Mouse (Mus musculus): ENCODE measurements at regions not wholly inside any gene's neighbourhood (a gene's known extent, or its start where the extent isn't known, plus 50 kb on each side); places are given as distances from the start of the nearest gene placed in this dataset.

DNA sequence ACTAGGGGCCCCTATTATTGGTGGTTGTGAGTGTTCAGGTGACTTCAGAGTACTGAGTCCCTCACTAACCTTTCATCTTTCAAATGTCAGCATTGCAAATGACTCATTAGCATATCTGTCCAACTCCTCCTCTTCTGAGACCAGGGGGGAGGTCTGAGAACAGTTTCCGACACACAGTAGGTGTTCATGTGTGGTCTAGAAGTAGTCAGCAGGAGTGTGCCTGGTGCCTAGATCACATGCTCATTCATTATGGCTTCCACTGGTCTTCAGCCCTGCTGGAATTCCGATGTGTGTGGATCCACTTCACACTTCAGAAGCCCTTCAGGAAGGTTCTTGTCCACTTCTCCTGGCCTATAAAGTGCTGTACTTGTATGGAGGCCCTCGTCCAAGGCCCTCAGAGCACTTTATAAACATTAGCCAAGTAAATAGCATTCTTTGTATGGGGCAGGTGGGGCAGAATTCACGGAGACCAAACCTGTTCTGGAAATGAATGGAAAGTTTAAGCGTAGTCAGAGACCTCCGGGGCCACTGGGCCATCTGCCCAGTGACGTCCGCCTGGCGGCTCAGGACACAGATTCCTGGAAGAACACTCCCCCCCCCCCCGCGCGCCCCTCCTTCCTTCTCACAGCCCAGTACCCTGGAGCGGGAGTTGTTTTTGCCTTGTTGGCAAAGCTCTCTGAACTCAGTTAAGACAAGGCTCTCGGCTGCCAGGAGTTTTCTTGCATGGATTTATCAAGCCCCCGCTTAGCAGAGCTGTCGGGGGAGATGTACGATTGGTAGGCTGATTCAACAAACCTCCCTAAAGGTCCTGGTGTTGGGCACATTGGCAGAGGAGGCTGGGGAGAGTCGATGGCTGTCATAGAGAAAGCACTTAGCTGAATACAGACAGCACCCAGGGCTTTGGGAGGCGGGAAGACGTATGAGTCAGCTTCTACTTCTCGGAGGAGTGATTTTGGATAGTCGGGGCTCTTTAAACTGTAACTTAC, 94.9 kb downstream of the 2410131K14Rik start:
- Histone ChIP-seq H3K4me3 (ENCODE audit: low read depth, low read length) (no peak overlapping the region), H3K4me1 (ENCODE audit: insufficient read depth) (0 out of 2 replicates have a peak, but pooled peaks cover 4% of the 10 kb centered on the region), H3K27ac (ENCODE audit: low read depth) (peak overlapping the region; percentile 75; the same call in 1 of the 2 replicates), H3K9me3 (ENCODE audit: low read depth, low read length) (no peaks in the 10 kb centered on the region), H3K4me2 (peak overlapping the region; percentile 13; the same call in 1 of the 2 replicates), H3K36me3 (ENCODE audit: insufficient read depth) (no peaks in the 10 kb centered on the region), H3K27me3 (ENCODE audit: insufficient read depth, low read length) (no peaks in the 10 kb centered on the region; the same call in 1 of the 2 replicates), H3K9ac (no peak overlapping the region)
- TF ChIP-seq CTCF (IDR thresholded peaks at IDR 0.05; ENCODE audit: low read depth) = no peak
- WGBS = 23% methylated on average over 22 of the region's 22 CpGs
- DNase-seq = peak; percentile 87
- peak; percentile 84 for ATAC-seq (ENCODE audit: insufficient read depth)

- H3K9me3 ChIP-seq (ENCODE audit: low read depth, low read length) = no peaks in the 10 kb centered on the region
- no peak for TF ChIP-seq CTCF (IDR thresholded peaks at IDR 0.05; ENCODE audit: low read depth)
- ATAC-seq (ENCODE audit: insufficient read depth) = no peak
- H3K4me3 ChIP-seq (ENCODE audit: low read depth, low read length) = no peak overlapping the region
- 0 out of 2 replicates have a peak, but pooled peaks cover 4% of the 10 kb centered on the region for H3K4me1 ChIP-seq (ENCODE audit: insufficient read depth)
- H3K27me3 ChIP-seq (ENCODE audit: insufficient read depth, low read length) = no peaks in the 10 kb centered on the region; the same call in 1 of the 2 replicates
- WGBS = 18% methylated on average over 19 of the region's 19 CpGs
- no peak for DNase-seq
- peak overlapping the region; percentile 16; the same call in 1 of the 2 replicates for H3K4me2 ChIP-seq
- no peak overlapping the region for H3K27ac ChIP-seq (ENCODE audit: low read depth)
- no peaks in the 10 kb centered on the region for H3K36me3 ChIP-seq (ENCODE audit: insufficient read depth)
- no peak overlapping the region for H3K9ac ChIP-seq
Observed at GRCm38 (mm10) chr5:118343444-118344320, 98.7 kb downstream of the 2410131K14Rik start.

- H3K4me3 ChIP-seq (ENCODE audit: low read depth, low read length) = no peak overlapping the region
- no peak for TF ChIP-seq CTCF (IDR thresholded peaks at IDR 0.05; ENCODE audit: low read depth)
- H3K4me1 ChIP-seq (ENCODE audit: insufficient read depth) = 0 out of 2 replicates have a peak, but pooled peaks cover 4% of the 10 kb centered on the region
- DNase-seq = no peak
- H3K36me3 ChIP-seq (ENCODE audit: insufficient read depth) = no peaks in the 10 kb centered on the region
- H3K9me3 ChIP-seq (ENCODE audit: low read depth, low read length) = no peaks in the 10 kb centered on the region
- WGBS = 88% methylated on average over 3 of the region's 3 CpGs
- no peak overlapping the region for H3K27ac ChIP-seq (ENCODE audit: low read depth)
- ATAC-seq (ENCODE audit: insufficient read depth) = no peak
- H3K27me3 ChIP-seq (ENCODE audit: insufficient read depth, low read length) = no peaks in the 10 kb centered on the region; the same call in 1 of the 2 replicates
- H3K4me2 ChIP-seq = no peak overlapping the region
- H3K9ac ChIP-seq = no peak overlapping the region
Observed at GRCm38 (mm10) chr5:118345226-118345625, 100.2 kb downstream of the 2410131K14Rik start.

DNA sequence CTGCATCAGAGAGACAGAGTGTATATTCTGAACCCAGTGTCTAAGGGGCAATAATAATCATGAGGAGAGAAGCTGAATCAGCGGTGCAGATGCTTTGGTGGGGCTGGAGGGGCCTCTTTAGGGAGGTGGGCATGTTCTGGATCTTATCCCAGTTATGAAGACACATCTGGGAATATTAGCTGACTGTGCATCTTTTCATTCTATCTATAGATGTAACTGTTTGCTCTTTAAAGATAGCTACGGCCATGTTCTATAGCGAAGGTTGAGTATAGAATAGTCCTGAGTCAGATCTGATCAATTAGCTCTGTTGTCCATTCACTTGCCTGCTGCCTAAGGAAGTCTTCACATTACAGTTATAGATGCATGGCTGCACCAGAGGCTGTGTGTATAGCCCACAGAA, 104.0 kb downstream of the 2410131K14Rik start:
- Histone ChIP-seq H3K4me1 (ENCODE audit: insufficient read depth) (no peaks in the 10 kb centered on the region), H3K9ac (no peak overlapping the region), H3K27ac (ENCODE audit: low read depth) (no peak overlapping the region), H3K9me3 (ENCODE audit: low read depth, low read length) (no peaks in the 10 kb centered on the region), H3K4me3 (ENCODE audit: low read depth, low read length) (no peak overlapping the region), H3K27me3 (ENCODE audit: insufficient read depth, low read length) (no peaks in the 10 kb centered on the region), H3K4me2 (no peak overlapping the region), H3K36me3 (ENCODE audit: insufficient read depth) (no peaks in the 10 kb centered on the region)
- ATAC-seq (ENCODE audit: insufficient read depth) (no peak), DNase-seq (no peak)
- 78% methylated on average over 3 of the region's 3 CpGs for WGBS
- TF ChIP-seq CTCF (IDR thresholded peaks at IDR 0.05; ENCODE audit: low read depth) = no peak

DNA sequence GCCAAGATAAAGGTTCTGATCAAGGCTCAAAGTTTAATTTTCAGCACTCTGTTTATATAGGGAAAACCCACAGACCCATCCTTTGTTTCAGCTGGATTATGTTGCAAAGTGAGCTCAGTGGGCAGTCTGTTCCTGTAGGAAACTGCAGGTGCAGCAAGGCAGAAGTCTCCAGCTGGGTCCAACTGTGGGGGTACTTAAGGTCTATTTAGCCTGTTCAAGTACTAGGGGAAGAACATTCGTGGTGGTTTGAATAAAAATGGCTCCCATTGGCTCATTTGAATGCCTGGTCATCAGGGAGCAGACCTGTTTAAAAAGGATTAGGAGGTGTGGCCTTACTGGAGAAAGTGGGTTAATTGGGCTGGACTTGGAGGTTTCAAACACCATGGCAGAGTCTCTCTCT, 106.3 kb downstream of the 2410131K14Rik start:
- 35% methylated on average over 1 of the region's 1 CpGs for WGBS
- no peak for TF ChIP-seq CTCF (IDR thresholded peaks at IDR 0.05; ENCODE audit: low read depth)
- H3K4me2 ChIP-seq = no peak overlapping the region
- H3K9ac ChIP-seq = no peak overlapping the region
- H3K36me3 ChIP-seq (ENCODE audit: insufficient read depth) = no peaks in the 10 kb centered on the region
- H3K4me1 ChIP-seq (ENCODE audit: insufficient read depth) = peaks cover 14% of the 10 kb centered on the region; the same call in 1 of the 2 replicates
- no peaks in the 10 kb centered on the region for H3K27me3 ChIP-seq (ENCODE audit: insufficient read depth, low read length)
- no peaks in the 10 kb centered on the region for H3K9me3 ChIP-seq (ENCODE audit: low read depth, low read length)
- no peak overlapping the region for H3K4me3 ChIP-seq (ENCODE audit: low read depth, low read length)
- DNase-seq = no peak
- no peak overlapping the region for H3K27ac ChIP-seq (ENCODE audit: low read depth)
- ATAC-seq (ENCODE audit: insufficient read depth) = no peak

GRCm38 (mm10) chr5:118352142-118352541, 107.1 kb downstream of the 2410131K14Rik start:
- DNase-seq = no peak
- WGBS = 86% methylated on average over 4 of the region's 4 CpGs
- Histone ChIP-seq H3K4me1 (ENCODE audit: insufficient read depth) (peaks cover 16% of the 10 kb centered on the region; the same call in 1 of the 2 replicates), H3K4me2 (no peak overlapping the region), H3K9me3 (ENCODE audit: low read depth, low read length) (no peaks in the 10 kb centered on the region), H3K4me3 (ENCODE audit: low read depth, low read length) (no peak overlapping the region), H3K27ac (ENCODE audit: low read depth) (no peak overlapping the region), H3K9ac (no peak overlapping the region), H3K27me3 (ENCODE audit: insufficient read depth, low read length) (no peaks in the 10 kb centered on the region), H3K36me3 (ENCODE audit: insufficient read depth) (no peaks in the 10 kb centered on the region)
- TF ChIP-seq CTCF (IDR thresholded peaks at IDR 0.05; ENCODE audit: low read depth) = no peak
- no peak for ATAC-seq (ENCODE audit: insufficient read depth)
